Mouse (Mus musculus): Measurements from ENCODE around the gene Abca1.

Gene Abca1

GRCm38 (mm10) chr4:53089641-53090040 lies 70.1 kb downstream of the Abca1 start:
- intact Hi-C loops (cut with DNase I): no loop called here

GRCm38 (mm10) chr4:53088999-53089398 lies 70.7 kb downstream of the Abca1 start:
- intact Hi-C loops (cut with DNase I): no loop called here

GRCm38 (mm10) chr4:53086636-53087035 lies 73.1 kb downstream of the Abca1 start:
- intact Hi-C loops (cut with DNase I): no loop called here

- intact Hi-C loops (cut with DNase I): no loop called here
These were observed 74.1 kb downstream of the Abca1 start for GRCm38 (mm10) chr4:53085634-53086033.

- intact Hi-C loops (cut with DNase I): no loop called here
These were observed 76.6 kb downstream of the Abca1 start for GRCm38 (mm10) chr4:53083071-53083470.

- intact Hi-C loops (cut with DNase I): no loop called here
These were observed 77.2 kb downstream of the Abca1 start for GRCm38 (mm10) chr4:53082451-53082850.

GRCm38 (mm10) chr4:53081851-53082250 lies 77.8 kb downstream of the Abca1 start:
- intact Hi-C loops (cut with DNase I): no loop called here

- intact Hi-C loops (cut with DNase I): no loop called here
These were observed 79.4 kb downstream of the Abca1 start for GRCm38 (mm10) chr4:53080290-53080689.

- intact Hi-C loops (cut with DNase I): no loop called here
These were observed 80.8 kb downstream of the Abca1 start for GRCm38 (mm10) chr4:53078793-53079310.

- intact Hi-C loops (cut with DNase I): no loop called here
These were observed 82.8 kb downstream of the Abca1 start for GRCm38 (mm10) chr4:53076788-53077350.

- intact Hi-C loops (cut with DNase I): loop anchor here (5.0 kb wide), 1 partner anchor 36 kb away; no protein-coding TSS in a partner anchor
These were observed 86.7 kb downstream of the Abca1 start for GRCm38 (mm10) chr4:53073025-53073424.

- intact Hi-C loops (cut with DNase I): no loop called here
These were observed 97.2 kb downstream of the Abca1 start for GRCm38 (mm10) chr4:53062301-53063008.

- intact Hi-C loops (cut with DNase I): no loop called here
These were observed 113.3 kb downstream of the Abca1 start for GRCm38 (mm10) chr4:53046238-53047022.

GRCm38 (mm10) chr4:53045807-53046206 lies 113.9 kb downstream of the Abca1 start:
- intact Hi-C loops (cut with DNase I): no loop called here

- intact Hi-C loops (cut with DNase I): no loop called here
These were observed 115.9 kb downstream of the Abca1 start for GRCm38 (mm10) chr4:53043819-53044218.

- intact Hi-C loops (cut with DNase I): no loop called here
These were observed 129.3 kb downstream of the Abca1 start for GRCm38 (mm10) chr4:53030326-53030948.

GRCm38 (mm10) chr4:53027811-53028210 lies 131.9 kb downstream of the Abca1 start:
- intact Hi-C loops (cut with DNase I): no loop called here

- intact Hi-C loops (cut with DNase I): no loop called here
These were observed 135.3 kb downstream of the Abca1 start for GRCm38 (mm10) chr4:53024397-53024796.

- intact Hi-C loops (cut with DNase I): no loop called here
These were observed 136.3 kb downstream of the Abca1 start for GRCm38 (mm10) chr4:53023189-53023925.

- intact Hi-C loops (cut with DNase I): no loop called here
These were observed 141.3 kb downstream of the Abca1 start for GRCm38 (mm10) chr4:53018392-53018791.

GRCm38 (mm10) chr4:53015024-53015423 lies 144.7 kb downstream of the Abca1 start:
- intact Hi-C loops (cut with DNase I): no loop called here
